Mouse (Mus musculus) thymus, adult 2 months (tissue): Measurements from ENCODE around the gene Atp13a3.

Experiments used
- CTCF ChIP-seq: fragments of 200-500 bp; IDR thresholded peaks from 2 replicates; pipeline ENCODE4 v1.5.1; 2012; ENCODE audit warnings: mild to moderate bottlenecking, control low read depth, low read length, moderate library complexity, borderline replicate concordance; ENCODE audit not compliant: control insufficient read depth, poor library complexity, insufficient read depth; ENCODE audit errors: extremely low read depth
- POLR2A ChIP-seq: fragments of 200-500 bp; IDR thresholded peaks from 2 replicates; pipeline ENCODE4 v1.6.1; 2012; ENCODE audit warnings: mild to moderate bottlenecking, low read length, control low read depth, moderate library complexity; ENCODE audit not compliant: control insufficient read depth, poor library complexity, insufficient read depth; ENCODE audit errors: extremely low read depth

DNA sequence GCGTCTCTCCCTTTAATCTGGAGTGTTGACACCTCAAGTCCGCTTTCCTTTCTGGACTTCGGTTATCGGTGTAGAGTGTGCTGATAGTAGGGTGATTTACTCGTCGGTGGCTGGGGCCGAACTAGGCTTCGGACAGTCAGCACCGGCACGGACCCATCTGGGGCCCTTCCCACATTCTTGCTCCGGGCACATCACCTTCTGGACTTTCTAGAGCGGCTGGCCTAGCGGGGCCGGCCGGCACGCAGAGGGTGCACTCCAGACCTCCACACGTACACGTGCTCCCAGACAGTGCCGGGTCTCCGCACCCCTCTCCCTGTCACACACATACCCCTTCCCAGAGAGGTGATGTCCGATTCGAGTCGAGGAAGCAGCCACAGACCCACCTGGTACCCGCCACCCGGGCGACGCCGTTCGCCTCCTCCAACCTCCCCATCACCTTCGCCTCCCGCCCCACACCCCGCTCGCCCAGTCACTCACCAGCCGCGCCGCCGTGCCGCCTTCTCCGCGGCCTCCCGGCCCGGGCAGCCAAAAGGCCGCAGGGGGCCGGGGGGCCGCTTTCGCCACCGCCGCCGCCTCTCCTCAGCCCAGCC is 17.8 kb downstream of the Atp13a3 start:
- TF ChIP-seq POLR2A = no peak
- TF ChIP-seq CTCF = no peak
